Mouse (Mus musculus) embryonic facial prominence, embryonic 15.5 days (tissue): ENCODE data around the gene Gm20517. TPM values are rescaled to one million over a fixed set of nuclear protein-coding genes. Genes with fewer than 3 reads are reported as not detected.

Experiments
- ATAC-seq: fragments of 200-750 bp; cut with Nextera tagmentation; 2 replicates; pipeline ENCODE4 v1.8.0; 2017; ENCODE audit warnings: low read depth, moderate TSS enrichment; ENCODE audit not compliant: insufficient number of reproducible peaks, low FRiP score, low TSS enrichment
- H3K27ac ChIP-seq: fragments of 300-500 bp; sonication (generic); replicated peaks from 2 replicates; pipeline ENCODE4 v1.5.1; 2015; ENCODE audit warnings: mild to moderate bottlenecking, inconsistent platforms
- H3K27me3 ChIP-seq: fragments of 300-500 bp; sonication (generic); 2 replicates; pipeline ENCODE4 v1.6.1; 2015; ENCODE audit warnings: inconsistent platforms
- H3K36me3 ChIP-seq: fragments of 300-500 bp; sonication (generic); 2 replicates; pipeline ENCODE4 v1.6.1; 2015; ENCODE audit warnings: mild to moderate bottlenecking, inconsistent platforms
- H3K4me1 ChIP-seq: fragments of 300-500 bp; sonication (generic); 2 replicates; pipeline ENCODE4 v1.6.1; 2015; ENCODE audit warnings: inconsistent platforms
- H3K4me2 ChIP-seq: fragments of 300-500 bp; sonication (generic); replicated peaks from 2 replicates; pipeline ENCODE4 v1.6.1; 2015; ENCODE audit warnings: mild to moderate bottlenecking, inconsistent platforms
- H3K4me3 ChIP-seq: fragments of 300-500 bp; sonication (generic); replicated peaks from 2 replicates; pipeline ENCODE4 v1.5.1; 2015; ENCODE audit warnings: mild to moderate bottlenecking, inconsistent platforms
- H3K9ac ChIP-seq: fragments of 300-500 bp; sonication (generic); 2 replicates; pipeline ENCODE4 v1.6.1; 2015; ENCODE audit warnings: inconsistent platforms
- H3K9me3 ChIP-seq: fragments of 300-500 bp; sonication (generic); replicated peaks from 2 replicates; pipeline ENCODE4 v1.6.1; 2016; ENCODE audit warnings: inconsistent platforms
- WGBS: fragments of 180-500 bp; shearing (Covaris S2); methylation state at CpG from one replicate; pipeline ENCODE4 v1.1.7; 2015; 5-methylcytosine and 5-hydroxymethylcytosine counted together
- polyA plus RNA-seq: library from polyadenylated mRNA; unstranded; fragments of >200 nt; fragmentation: Nextera tagmentation; extraction: Ambion mirVana; gene quantifications from 2 replicates; pipeline ENCODE4 v1.2.1, GENCODE M21; 2015

Gene Gm20517
- 1.6 TPM in 2 replicates for polyA plus RNA-seq

- Histone ChIP-seq H3K9ac (peak within 1 kb of the TSS; percentile 89), H3K4me2 (peak within 1 kb of the TSS; percentile 86), H3K27ac (peak within 1 kb of the TSS; percentile 80), H3K27me3 (no peaks in the 10 kb centered on the region), H3K4me1 (peaks cover 22% of the 10 kb centered on the region), H3K4me3 (peak within 1 kb of the TSS; percentile 95), H3K36me3 (peaks cover 50% of the 10 kb centered on the region), H3K9me3 (no peaks in the 10 kb centered on the region)
- under 1% methylated on average over 59 of the region's 59 CpGs for WGBS
- ATAC-seq: peak; percentile 94
Observed at GRCm38 (mm10) chr17:47610849-47611660, at the start of gene Gm20517, which contains the start of the genes Bysl and Med20. Gene Gm20517, plus strand, starts transcription at chr17:47611589. Gene Bysl, minus strand, starts transcription at chr17:47611492. Gene Med20, plus strand, starts transcription at chr17:47611582.

GRCm38 (mm10) chr17:47562875-47563274 is 48.5 kb upstream of the Gm20517 start:
- Histone ChIP-seq H3K9ac (no peak overlapping the region), H3K4me2 (no peak overlapping the region), H3K36me3 (no peaks in the 10 kb centered on the region), H3K4me1 (peaks cover 6% of the 10 kb centered on the region; the same call in 1 of the 2 replicates), H3K9me3 (no peaks in the 10 kb centered on the region), H3K27ac (no peak overlapping the region), H3K27me3 (no peaks in the 10 kb centered on the region), H3K4me3 (no peak overlapping the region)
- ATAC-seq: no peak
- 78% methylated on average over 6 of the region's 6 CpGs for WGBS

DNA sequence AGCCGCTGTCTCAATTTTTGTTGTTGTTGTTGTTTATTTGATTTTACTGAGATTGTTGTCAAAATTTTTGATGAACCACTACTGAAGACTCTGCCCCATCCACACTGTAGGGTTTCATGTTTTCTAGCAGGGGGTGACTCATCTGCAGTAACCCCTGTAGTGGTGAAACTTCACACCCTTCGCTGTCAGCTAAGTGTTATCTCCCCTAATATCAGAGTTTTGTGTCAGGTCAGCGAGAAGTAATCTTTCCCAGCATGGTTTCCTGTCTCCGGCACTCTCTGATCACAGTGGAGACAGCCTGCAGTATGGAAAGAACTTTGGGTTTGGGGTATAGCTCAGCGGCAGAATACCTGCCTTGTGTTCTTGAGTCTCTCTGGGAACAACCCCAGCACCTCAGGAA is 46.8 kb upstream of the Gm20517 start:
- WGBS: 82% methylated on average over 5 of the region's 5 CpGs

DNA sequence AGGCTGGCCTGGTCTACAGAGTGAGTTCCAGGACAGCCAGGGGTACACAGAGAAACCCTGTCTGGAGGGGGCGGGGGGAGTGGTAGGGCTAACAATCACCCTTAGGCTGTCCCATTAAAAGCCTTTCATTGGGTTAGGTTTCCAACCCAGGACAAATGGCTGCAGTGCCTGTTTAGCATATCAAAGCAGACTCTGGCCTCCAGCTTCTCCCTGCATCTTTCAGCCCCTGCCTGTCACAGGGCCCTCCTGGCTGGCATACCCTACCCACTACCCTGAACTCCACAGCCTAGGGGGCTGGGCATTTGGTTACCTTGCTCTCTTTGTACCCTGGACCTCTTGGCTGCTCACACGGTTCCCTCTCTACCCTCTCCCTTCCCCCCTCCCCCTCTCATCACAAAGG is 45.3 kb upstream of the Gm20517 start:
- no peak overlapping the region for H3K27ac ChIP-seq
- 25% methylated on average over 2 of the region's 2 CpGs for WGBS
- H3K27me3 ChIP-seq: no peaks in the 10 kb centered on the region
- no peaks in the 10 kb centered on the region for H3K4me1 ChIP-seq
- H3K9ac ChIP-seq: no peak overlapping the region
- H3K4me3 ChIP-seq: no peak overlapping the region
- no peaks in the 10 kb centered on the region for H3K9me3 ChIP-seq
- H3K36me3 ChIP-seq: no peaks in the 10 kb centered on the region
- no peak overlapping the region for H3K4me2 ChIP-seq
- ATAC-seq: no peak

More for the DNA sequence above, 46.8 kb upstream of the Gm20517 start:
- Histone ChIP-seq H3K9ac (no peak overlapping the region), H3K27ac (no peak overlapping the region), H3K36me3 (no peaks in the 10 kb centered on the region), H3K4me1 (peaks cover 5% of the 10 kb centered on the region; the same call in 1 of the 2 replicates), H3K4me2 (no peak overlapping the region), H3K4me3 (no peak overlapping the region), H3K9me3 (no peaks in the 10 kb centered on the region), H3K27me3 (no peaks in the 10 kb centered on the region)
- ATAC-seq: no peak

- Histone ChIP-seq H3K9me3 (no peaks in the 10 kb centered on the region), H3K9ac (no peak overlapping the region), H3K4me3 (no peak overlapping the region), H3K27ac (no peak overlapping the region), H3K27me3 (no peaks in the 10 kb centered on the region), H3K36me3 (no peaks in the 10 kb centered on the region), H3K4me1 (no peaks in the 10 kb centered on the region), H3K4me2 (no peak overlapping the region)
- WGBS: 59% methylated on average over 3 of the region's 3 CpGs
- ATAC-seq: no peak
Observed at GRCm38 (mm10) chr17:47567271-47567670, 44.1 kb upstream of the Gm20517 start.

DNA sequence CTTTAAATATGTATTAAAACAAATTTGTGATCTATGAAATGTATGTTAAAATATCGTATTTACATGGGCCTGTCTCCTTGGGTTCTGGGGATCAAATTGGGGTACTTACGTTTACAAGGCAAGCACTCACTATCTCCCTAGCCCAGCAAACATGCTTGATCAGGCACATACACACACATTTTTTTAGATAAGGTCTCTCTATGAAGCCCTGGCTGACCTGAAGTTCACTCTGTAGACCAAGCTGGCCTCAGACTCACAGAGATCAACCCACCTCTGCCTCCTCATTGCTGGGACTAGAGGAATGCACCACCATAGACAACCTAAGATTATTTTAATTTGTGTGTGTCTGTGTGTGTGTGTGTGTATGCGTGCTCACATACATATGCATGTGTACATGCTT is 43.0 kb upstream of the Gm20517 start:
- no peak overlapping the region for H3K27ac ChIP-seq
- no peak overlapping the region for H3K4me2 ChIP-seq
- H3K36me3 ChIP-seq: no peaks in the 10 kb centered on the region
- no peak overlapping the region for H3K4me3 ChIP-seq
- WGBS: 96% methylated on average over 3 of the region's 3 CpGs
- no peaks in the 10 kb centered on the region for H3K4me1 ChIP-seq
- no peak for ATAC-seq
- H3K27me3 ChIP-seq: no peaks in the 10 kb centered on the region
- no peak overlapping the region for H3K9ac ChIP-seq
- no peaks in the 10 kb centered on the region for H3K9me3 ChIP-seq

GRCm38 (mm10) chr17:47568951-47569527 is 42.4 kb upstream of the Gm20517 start:
- no peak overlapping the region for H3K27ac ChIP-seq
- no peaks in the 10 kb centered on the region for H3K27me3 ChIP-seq
- no peak overlapping the region for H3K9ac ChIP-seq
- no peak for ATAC-seq
- no peak overlapping the region for H3K4me2 ChIP-seq
- no peaks in the 10 kb centered on the region for H3K36me3 ChIP-seq
- H3K9me3 ChIP-seq: no peaks in the 10 kb centered on the region
- H3K4me3 ChIP-seq: no peak overlapping the region
- 0 out of 2 replicates have a peak, but pooled peaks cover 2% of the 10 kb centered on the region for H3K4me1 ChIP-seq
- 70% methylated on average over 10 of the region's 10 CpGs for WGBS

- no peak for ATAC-seq
- Histone ChIP-seq H3K4me3 (no peak overlapping the region), H3K4me2 (no peak overlapping the region), H3K4me1 (peaks cover 2% of the 10 kb centered on the region; the same call in 1 of the 2 replicates), H3K9ac (no peak overlapping the region), H3K27ac (no peak overlapping the region), H3K27me3 (no peaks in the 10 kb centered on the region), H3K36me3 (no peaks in the 10 kb centered on the region), H3K9me3 (no peaks in the 10 kb centered on the region)
- 44% methylated on average over 7 of the region's 7 CpGs for WGBS
Observed at GRCm38 (mm10) chr17:47571621-47572020, 39.8 kb upstream of the Gm20517 start.

DNA sequence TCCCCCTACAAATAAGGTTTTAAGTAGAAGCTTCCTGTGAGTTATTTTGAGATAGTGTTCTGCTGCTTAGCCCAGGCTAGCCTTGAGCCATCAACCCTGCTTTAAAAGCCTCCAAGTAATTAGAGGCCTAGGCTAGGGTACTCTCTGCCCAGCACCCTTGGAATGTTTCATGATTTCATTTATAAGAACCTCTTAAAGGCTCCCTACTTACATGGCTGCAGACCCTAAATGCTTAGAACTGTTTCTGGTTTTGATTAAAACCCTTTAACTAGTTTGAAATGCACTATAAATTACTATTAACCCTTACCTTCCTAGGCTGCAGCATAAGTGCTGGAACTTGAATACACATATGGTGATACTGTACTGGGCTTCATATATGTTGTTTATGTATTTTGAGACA is 39.0 kb upstream of the Gm20517 start:
- H3K4me2 ChIP-seq: no peak overlapping the region
- no peak overlapping the region for H3K9ac ChIP-seq
- no peak overlapping the region for H3K4me3 ChIP-seq
- H3K36me3 ChIP-seq: no peaks in the 10 kb centered on the region
- H3K4me1 ChIP-seq: peaks cover 2% of the 10 kb centered on the region; the same call in 1 of the 2 replicates
- no peaks in the 10 kb centered on the region for H3K27me3 ChIP-seq
- H3K9me3 ChIP-seq: no peaks in the 10 kb centered on the region
- ATAC-seq: no peak
- no peak overlapping the region for H3K27ac ChIP-seq

DNA sequence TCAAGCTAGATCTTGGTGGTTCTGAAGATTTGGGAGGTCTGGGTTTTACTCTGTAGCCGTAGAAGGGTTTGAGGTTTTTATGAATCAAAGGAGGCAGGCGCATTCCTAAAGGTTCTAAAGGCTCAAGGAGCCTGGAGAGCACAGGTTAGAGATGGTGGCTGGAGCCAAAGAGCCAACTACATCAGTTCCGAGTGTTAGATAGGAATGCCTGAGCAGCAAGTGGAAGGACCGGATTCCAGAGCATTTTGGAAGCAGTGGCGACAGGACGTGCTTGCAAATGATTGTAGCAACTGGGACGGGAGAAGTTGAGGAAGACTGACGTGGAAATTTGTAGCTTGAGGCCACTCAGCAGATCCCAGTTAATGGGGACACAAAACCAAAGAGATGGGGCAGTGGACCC is 37.4 kb upstream of the Gm20517 start:
- ATAC-seq: no peak
- Histone ChIP-seq H3K27ac (no peak overlapping the region), H3K36me3 (no peaks in the 10 kb centered on the region), H3K4me2 (no peak overlapping the region), H3K27me3 (no peaks in the 10 kb centered on the region), H3K9me3 (no peaks in the 10 kb centered on the region), H3K4me3 (no peak overlapping the region), H3K9ac (no peak overlapping the region), H3K4me1 (peaks cover 2% of the 10 kb centered on the region; the same call in 1 of the 2 replicates)
- WGBS: 52% methylated on average over 8 of the region's 8 CpGs

GRCm38 (mm10) chr17:47574830-47575229 is 36.6 kb upstream of the Gm20517 start:
- no peaks in the 10 kb centered on the region for H3K36me3 ChIP-seq
- no peak overlapping the region for H3K4me2 ChIP-seq
- H3K9ac ChIP-seq: no peak overlapping the region
- no peaks in the 10 kb centered on the region for H3K9me3 ChIP-seq
- H3K4me1 ChIP-seq: peaks cover 2% of the 10 kb centered on the region; the same call in 1 of the 2 replicates
- 60% methylated on average over 11 of the region's 11 CpGs for WGBS
- H3K4me3 ChIP-seq: no peak overlapping the region
- H3K27me3 ChIP-seq: no peaks in the 10 kb centered on the region
- no peak overlapping the region for H3K27ac ChIP-seq
- no peak for ATAC-seq
